Mouse (Mus musculus) fat pad, adult 2 months (tissue): ENCODE measurements around the gene Map7d2.
"Not testable (repeated sequence)": the region's sequence is repeated elsewhere in the genome, so short reads cannot be mapped to it uniquely, and the experiment has no call there.

ENCODE experiments used
- DNase-seq: peaks from one replicate; pipeline ENCODE4 v3.0.0-alpha.2; 2011; ENCODE audit warnings: low read depth, low spot score; ENCODE audit errors: extremely low read depth

The Map7d2 gene

DNA sequence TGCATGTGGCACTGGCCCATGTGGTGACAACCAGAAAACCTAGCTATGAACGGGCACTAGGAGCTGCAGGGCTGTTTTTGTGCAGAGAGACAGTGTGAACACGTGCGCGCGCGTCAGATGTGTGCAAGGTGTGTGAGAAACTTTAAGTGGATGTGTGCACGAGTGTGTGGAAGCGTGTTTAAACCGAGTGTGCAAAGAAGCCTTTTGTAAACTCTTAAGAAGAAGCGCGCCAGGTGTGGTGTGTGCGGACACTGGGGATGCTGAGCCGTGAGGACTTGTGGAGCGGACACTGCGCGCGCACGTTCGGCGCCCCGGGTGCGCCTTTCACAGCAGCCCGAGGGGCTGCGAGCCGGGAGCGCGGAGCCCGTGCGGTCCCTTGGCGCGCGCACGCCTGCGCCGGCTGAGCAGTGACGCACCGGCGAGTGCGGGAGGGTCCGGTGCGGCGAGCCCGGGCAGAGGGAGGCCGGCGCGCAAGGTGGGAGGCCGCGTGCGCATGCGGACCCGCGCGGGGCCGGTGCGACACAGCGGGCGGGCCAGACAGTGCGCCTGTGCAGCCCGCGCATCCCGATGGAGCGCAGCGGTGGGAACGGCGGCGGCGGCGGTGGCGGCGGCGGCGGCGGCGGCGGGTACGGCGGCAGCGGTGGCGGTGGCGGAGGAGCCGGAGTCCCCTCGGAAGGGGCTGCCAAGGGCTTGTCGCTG is at the start of gene Map7d2:
TSS of gene Map7d2 (plus strand) at position 443 of the 699 bp plus-strand sequence.
- DNase-seq: no peak

- DNase-seq: no peak
Observed at GRCm38 (mm10) chrX:159371831-159372752, 42.3 kb upstream of the Map7d2 start, which contains the start of gene Eif1ax. Gene Eif1ax, plus strand, starts transcription at chrX:159372178.

DNA sequence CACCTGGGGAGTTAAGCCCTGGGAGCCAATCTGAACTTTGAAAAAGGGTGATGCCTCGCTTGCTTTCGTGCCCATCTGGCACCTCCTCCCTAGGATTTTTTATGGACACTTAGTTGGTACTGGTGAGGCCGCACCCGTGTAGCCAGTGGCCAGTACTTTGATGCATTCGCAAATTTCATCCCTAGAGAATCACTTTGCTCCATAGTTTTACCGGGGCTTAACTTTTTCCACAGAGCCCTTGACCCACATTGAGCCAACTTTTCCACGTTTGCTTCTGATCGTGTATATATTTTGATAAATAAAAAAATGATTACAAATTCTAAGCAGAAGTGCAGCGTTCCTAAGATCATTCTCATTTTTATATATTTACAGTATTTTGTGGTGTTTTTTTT is 41.6 kb upstream of the Map7d2 start:
- no peak for DNase-seq

GRCm38 (mm10) chrX:159387105-159387504 is 27.3 kb upstream of the Map7d2 start:
- DNase-seq: peak; percentile 64

GRCm38 (mm10) chrX:159388953-159389352 is 25.4 kb upstream of the Map7d2 start:
- DNase-seq: no peak

GRCm38 (mm10) chrX:159390347-159390962 is 23.9 kb upstream of the Map7d2 start:
- DNase-seq: no peak

DNA sequence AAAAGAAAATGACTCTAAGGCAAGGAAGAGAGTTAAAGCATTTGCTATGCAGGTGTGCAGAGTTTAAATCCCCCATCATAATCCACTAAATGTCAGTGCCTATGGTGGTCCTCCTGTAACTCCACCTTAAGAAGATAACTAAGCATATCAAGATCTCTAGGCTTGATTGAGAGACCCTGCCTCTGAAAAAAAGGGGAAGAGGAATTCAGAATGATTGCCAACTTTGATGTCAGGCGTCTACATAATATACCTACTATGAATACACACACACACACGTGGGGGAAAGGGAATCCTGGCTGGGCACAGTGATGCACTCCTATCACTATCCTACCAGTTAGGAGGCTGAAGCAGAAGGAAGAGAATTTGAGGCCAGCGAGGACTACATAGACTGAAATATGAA is 23.1 kb upstream of the Map7d2 start:
- no peak for DNase-seq

- DNase-seq: no peak
Observed at GRCm38 (mm10) chrX:159409253-159409652, 5.1 kb upstream of the Map7d2 start.

DNA sequence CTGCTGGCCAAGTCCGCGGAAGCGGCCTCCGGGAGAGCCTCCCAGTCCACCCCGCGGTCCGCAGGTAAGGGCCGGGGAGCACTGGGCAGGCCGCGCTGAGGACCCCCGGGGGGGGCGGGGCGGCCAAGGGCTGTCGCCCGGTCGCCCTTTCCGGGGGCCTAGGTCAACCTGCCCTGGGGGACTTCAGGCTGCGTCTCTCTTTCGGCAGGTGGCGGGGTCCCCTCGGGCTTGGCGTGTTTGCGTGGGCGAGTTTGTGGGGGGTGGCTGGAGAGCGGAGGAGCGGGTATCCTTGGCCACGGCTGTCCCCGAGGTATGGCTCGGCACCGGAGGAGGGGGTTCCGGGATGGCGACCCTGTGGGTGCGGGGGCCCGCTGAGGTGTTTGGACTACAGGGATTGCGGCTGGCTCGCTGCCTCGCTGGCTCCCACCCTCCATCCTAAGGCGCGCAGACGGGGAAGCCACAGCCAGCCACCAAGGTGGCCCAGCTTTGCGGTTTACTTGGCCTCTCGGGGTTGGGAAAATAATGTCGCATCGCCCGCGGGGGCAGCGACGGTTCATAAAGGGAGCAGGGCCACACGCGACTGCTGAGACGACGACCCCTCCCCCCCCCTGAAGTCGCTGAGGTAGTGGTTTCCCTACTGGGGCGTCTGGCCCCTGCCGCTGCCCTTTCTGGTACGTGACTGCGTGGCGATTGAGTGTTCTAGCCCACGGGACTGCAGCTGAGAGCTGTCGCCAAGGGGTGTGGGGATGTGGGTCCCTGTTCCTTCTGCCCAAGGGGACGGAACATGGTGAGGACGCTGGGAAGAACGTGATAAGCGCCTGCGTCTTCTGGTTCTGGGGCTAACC is 679 bp downstream of the Map7d2 start:
- no peak for DNase-seq

DNA sequence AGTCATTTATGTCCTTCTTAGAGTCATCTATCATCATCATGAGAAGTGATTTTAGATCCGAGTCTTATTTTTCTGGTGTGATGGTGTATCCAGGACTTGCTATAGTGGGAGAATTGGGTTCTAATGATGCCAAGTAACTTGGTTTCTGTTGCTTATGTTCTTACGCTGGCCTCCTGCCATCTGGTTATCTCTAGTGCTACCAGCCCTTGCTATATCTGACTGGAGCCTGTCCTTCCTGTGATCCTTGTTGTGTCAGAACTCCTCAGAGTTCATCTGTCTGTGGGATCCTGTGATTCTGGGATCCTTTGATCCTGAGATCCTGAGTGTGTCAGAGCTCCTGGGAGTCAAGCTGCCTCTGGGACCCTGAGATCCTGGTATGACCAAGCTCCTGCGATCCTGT is 16.1 kb downstream of the Map7d2 start:
- not testable (repeated sequence) for DNase-seq

- no peak for DNase-seq
Observed at GRCm38 (mm10) chrX:159442128-159442527, 27.8 kb downstream of the Map7d2 start.

GRCm38 (mm10) chrX:159447133-159447532 is 32.8 kb downstream of the Map7d2 start:
- DNase-seq: no peak

GRCm38 (mm10) chrX:159459006-159459654 is 44.8 kb downstream of the Map7d2 start:
- DNase-seq: peak; percentile 8

- no peak for DNase-seq
Observed at GRCm38 (mm10) chrX:159474799-159475198, 60.4 kb downstream of the Map7d2 start.

DNA sequence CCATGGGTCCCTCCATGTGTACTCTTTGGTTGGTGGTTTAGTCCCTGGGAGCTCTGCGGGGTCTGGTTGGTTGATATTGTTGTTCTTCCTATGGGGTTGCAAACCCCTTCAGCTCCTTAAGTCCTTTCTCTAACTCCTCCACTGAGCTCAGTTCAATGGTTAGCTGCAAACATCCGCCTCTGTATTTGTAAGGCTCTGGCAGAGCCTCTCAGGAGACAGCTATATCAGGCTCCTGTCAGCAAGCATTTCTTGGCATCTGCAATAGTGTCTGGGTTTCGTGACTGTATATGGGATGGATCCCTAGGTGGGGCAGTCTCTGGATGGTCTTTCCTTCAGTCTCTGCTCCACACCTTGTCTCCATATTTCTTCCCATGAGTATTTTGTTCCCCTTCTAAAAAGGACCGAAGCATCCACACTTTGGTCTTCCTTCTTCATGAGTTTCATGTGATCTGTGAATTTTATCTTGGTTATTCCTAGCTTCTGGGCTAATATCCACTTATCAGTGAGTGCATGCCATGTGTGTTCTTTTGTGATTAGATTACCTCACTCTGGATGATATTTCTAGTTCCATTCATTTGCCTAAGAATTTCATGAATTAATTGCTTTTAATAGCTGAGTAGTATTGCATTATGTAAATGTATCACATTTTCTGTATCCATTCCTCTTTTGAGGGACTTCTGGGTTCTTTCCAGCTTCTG is 64.0 kb downstream of the Map7d2 start:
- DNase-seq: not testable (repeated sequence)

- no peak for DNase-seq
Observed at GRCm38 (mm10) chrX:159484247-159484646, 69.9 kb downstream of the Map7d2 start.

- DNase-seq: no peak
Observed at GRCm38 (mm10) chrX:159503181-159503580, 88.8 kb downstream of the Map7d2 start.

- DNase-seq: no peak
Observed at GRCm38 (mm10) chrX:159508331-159509036, 94.1 kb downstream of the Map7d2 start.

GRCm38 (mm10) chrX:159509042-159509441 is 94.7 kb downstream of the Map7d2 start:
- DNase-seq: no peak
